Mouse (Mus musculus): ENCODE results near the gene Arl4c.

DNA sequence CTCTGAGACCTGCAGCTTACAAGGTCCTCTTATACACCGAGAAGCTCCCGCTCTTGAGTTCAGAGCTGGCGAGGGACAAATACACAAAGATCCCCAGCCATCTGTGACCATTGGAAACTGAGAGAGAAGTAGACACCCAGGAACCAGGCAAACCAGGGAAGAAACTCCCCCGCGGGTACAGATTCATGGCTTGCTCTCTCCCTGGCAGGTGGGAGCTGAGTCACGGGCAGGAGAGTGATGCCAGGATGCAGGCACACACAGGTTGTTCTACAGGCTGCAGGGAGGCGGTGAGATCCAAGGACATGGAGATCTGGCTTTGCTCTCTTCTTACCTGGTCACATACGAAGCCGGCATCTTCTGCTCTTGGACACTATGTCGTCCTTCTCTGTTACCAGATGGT lies 7.7 kb downstream of the Arl4c start:
- TF ChIP-seq POLR2A (IDR thresholded peaks at IDR 0.05; ENCODE audit: extremely low read depth, insufficient read depth, low read length) = no peak
- no peak for TF ChIP-seq CTCF (IDR thresholded peaks at IDR 0.05; ENCODE audit: low read depth, low read length)
